Mouse (Mus musculus) small intestine, adult 2 months (tissue): Measurements from ENCODE around the gene Gucy1b2. TPM values are rescaled to one million over a fixed set of nuclear protein-coding genes. Genes with fewer than 3 reads are reported as not detected.

Experiments used
- H3K27ac ChIP-seq: fragments of 200-500 bp; 2 replicates; pipeline ENCODE4 v1.5.1; 2012; ENCODE audit warnings: low read depth, low read length, control low read depth, inconsistent platforms; ENCODE audit not compliant: insufficient read depth
- H3K27me3 ChIP-seq: fragments of 200-500 bp; 2 replicates; pipeline ENCODE4 v1.6.1; 2012; ENCODE audit warnings: mild to moderate bottlenecking, moderate library complexity, low read length, inconsistent platforms; ENCODE audit not compliant: control insufficient read depth, insufficient read depth
- H3K36me3 ChIP-seq: fragments of 200-500 bp; 2 replicates; pipeline ENCODE4 v1.6.1; 2012; ENCODE audit warnings: mild to moderate bottlenecking, low read length, control low read depth, inconsistent platforms; ENCODE audit not compliant: control insufficient read depth, insufficient read depth
- H3K4me1 ChIP-seq: fragments of 200-500 bp; 2 replicates; pipeline ENCODE4 v1.6.1; 2012; ENCODE audit warnings: low read length, inconsistent platforms, mixed read lengths; ENCODE audit not compliant: control insufficient read depth, insufficient read depth, insufficient read length
- H3K4me3 ChIP-seq: fragments of 200-500 bp; 2 replicates; pipeline ENCODE4 v1.5.1; 2012; ENCODE audit warnings: low read depth, mild to moderate bottlenecking, control low read depth, inconsistent platforms, low read length, moderate library complexity
- CTCF ChIP-seq: fragments of 200-500 bp; IDR thresholded peaks from 2 replicates; pipeline ENCODE4 v1.5.1; 2012; ENCODE audit warnings: low read depth, mild to moderate bottlenecking, control low read depth, inconsistent platforms, low read length, moderate library complexity, mixed read lengths; ENCODE audit not compliant: insufficient replicate concordance, insufficient read length; ENCODE audit errors: extremely low read depth
- POLR2A ChIP-seq: fragments of 200-500 bp; IDR thresholded peaks from 2 replicates; pipeline ENCODE4 v1.6.1; 2012; ENCODE audit warnings: low read depth, mild to moderate bottlenecking, control low read depth, inconsistent platforms, low read length, moderate library complexity
- WGBS: fragments of 180-500 bp; shearing (Covaris S2); methylation state at CpG from one replicate; pipeline ENCODE4 v1.1.7; 2018; 5-methylcytosine and 5-hydroxymethylcytosine counted together
- polyA plus RNA-seq: library from polyadenylated mRNA; depleted of rRNA; stranded (reverse); fragments of >200 nt; gene quantifications from 2 replicates; pipeline ENCODE4 v1.2.3, GENCODE M21; 2012

Gucy1b2 gene
- polyA plus RNA-seq, 1 experiment, result not detected

GRCm38 (mm10) chr14:62422265-62422664 lies 33.8 kb downstream of the Gucy1b2 start:
- Histone ChIP-seq H3K27ac (no peak overlapping the region), H3K4me1 (no peaks in the 10 kb centered on the region), H3K4me3 (no peak overlapping the region), H3K36me3 (no peaks in the 10 kb centered on the region), H3K27me3 (no peaks in the 10 kb centered on the region)
- WGBS, result 58% methylated on average over 4 of the region's 4 CpGs
- no peak for TF ChIP-seq CTCF
- no peak for TF ChIP-seq POLR2A

GRCm38 (mm10) chr14:62417501-62417900 lies 38.6 kb downstream of the Gucy1b2 start:
- TF ChIP-seq POLR2A (no peak), CTCF (no peak)
- H3K27ac ChIP-seq, result no peak overlapping the region
- H3K27me3 ChIP-seq, result no peaks in the 10 kb centered on the region
- 81% methylated on average over 3 of the region's 3 CpGs for WGBS
- H3K4me1 ChIP-seq, result no peaks in the 10 kb centered on the region
- no peak overlapping the region for H3K4me3 ChIP-seq
- no peaks in the 10 kb centered on the region for H3K36me3 ChIP-seq

- no peaks in the 10 kb centered on the region for H3K36me3 ChIP-seq
- H3K4me3 ChIP-seq, result no peak overlapping the region
- TF ChIP-seq CTCF, result no peak
- no peak for TF ChIP-seq POLR2A
- WGBS, result 25% methylated on average over 1 of the region's 1 CpGs
- H3K27ac ChIP-seq, result no peak overlapping the region
- H3K27me3 ChIP-seq, result no peaks in the 10 kb centered on the region
- H3K4me1 ChIP-seq, result no peaks in the 10 kb centered on the region
These were observed 39.4 kb downstream of the Gucy1b2 start for GRCm38 (mm10) chr14:62416742-62417134.

- no peak overlapping the region for H3K4me3 ChIP-seq
- no peaks in the 10 kb centered on the region for H3K36me3 ChIP-seq
- H3K4me1 ChIP-seq, result no peaks in the 10 kb centered on the region
- TF ChIP-seq POLR2A (no peak), CTCF (no peak)
- 77% methylated on average over 7 of the region's 7 CpGs for WGBS
- H3K27me3 ChIP-seq, result no peaks in the 10 kb centered on the region
- H3K27ac ChIP-seq, result no peak overlapping the region
These were observed 39.9 kb downstream of the Gucy1b2 start for GRCm38 (mm10) chr14:62416007-62416741.

GRCm38 (mm10) chr14:62395346-62395745 lies 60.7 kb downstream of the Gucy1b2 start:
- no peak for TF ChIP-seq POLR2A
- no peak for TF ChIP-seq CTCF
- WGBS, result 40% methylated on average over 2 of the region's 2 CpGs
- no peaks in the 10 kb centered on the region for H3K36me3 ChIP-seq
- H3K27ac ChIP-seq, result no peak overlapping the region
- no peak overlapping the region for H3K4me3 ChIP-seq
- no peaks in the 10 kb centered on the region for H3K27me3 ChIP-seq
- no peaks in the 10 kb centered on the region for H3K4me1 ChIP-seq

GRCm38 (mm10) chr14:62392754-62393153 lies 63.3 kb downstream of the Gucy1b2 start:
- H3K4me1 ChIP-seq, result no peaks in the 10 kb centered on the region
- H3K4me3 ChIP-seq, result no peak overlapping the region
- 72% methylated on average over 4 of the region's 4 CpGs for WGBS
- no peak for TF ChIP-seq POLR2A
- no peak for TF ChIP-seq CTCF
- no peaks in the 10 kb centered on the region for H3K27me3 ChIP-seq
- H3K36me3 ChIP-seq, result no peaks in the 10 kb centered on the region
- no peak overlapping the region for H3K27ac ChIP-seq

GRCm38 (mm10) chr14:62389729-62390536 lies 66.2 kb downstream of the Gucy1b2 start:
- no peak overlapping the region for H3K27ac ChIP-seq
- no peaks in the 10 kb centered on the region for H3K27me3 ChIP-seq
- no peak overlapping the region for H3K4me3 ChIP-seq
- no peaks in the 10 kb centered on the region for H3K36me3 ChIP-seq
- no peak for TF ChIP-seq POLR2A
- no peak for TF ChIP-seq CTCF
- H3K4me1 ChIP-seq, result no peaks in the 10 kb centered on the region
- 62% methylated on average over 9 of the region's 9 CpGs for WGBS
